Mouse (Mus musculus) lung, adult 2 months (tissue): ENCODE measurements at regions not wholly inside any gene's neighbourhood (a gene's known extent, or its start where the extent isn't known, plus 50 kb on each side); places are given as distances from the start of the nearest gene placed in this dataset.

Experiments
- CTCF ChIP-seq: fragments of 200-500 bp; IDR thresholded peaks from 2 replicates; pipeline ENCODE4 v1.5.1; 2011; ENCODE audit warnings: mild to moderate bottlenecking, low read length, control low read depth; ENCODE audit not compliant: insufficient read depth
- POLR2A ChIP-seq: fragments of 200-500 bp; IDR thresholded peaks from 2 replicates; pipeline ENCODE4 v1.6.1; 2011; ENCODE audit warnings: low read depth, mild to moderate bottlenecking, control low read depth, low read length, borderline replicate concordance; ENCODE audit errors: extremely low read depth

DNA sequence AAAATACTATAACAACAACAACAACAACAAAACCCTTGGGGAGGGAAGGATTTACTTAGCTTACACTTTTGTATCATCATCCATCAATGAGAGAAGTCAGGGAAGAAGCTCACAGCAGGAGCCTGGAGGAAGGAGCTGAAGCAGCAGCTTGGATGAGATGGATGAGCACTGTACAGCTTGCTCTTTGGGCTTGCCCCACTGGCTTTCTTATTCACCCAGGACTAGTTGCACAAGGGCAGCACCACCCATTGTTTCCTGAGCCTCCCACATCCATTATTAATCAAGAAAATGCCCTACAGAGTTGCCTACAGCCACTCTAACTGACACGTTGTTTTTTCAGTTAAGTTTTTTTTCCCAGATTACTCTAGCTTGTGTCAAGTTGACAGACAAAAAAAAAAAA lies 65.1 kb downstream of the Inhbb start:
- TF ChIP-seq CTCF (no peak), POLR2A (no peak)
